Mouse (Mus musculus): ENCODE data around the gene Tbk1.

Gene Tbk1

GRCm38 (mm10) chr10:121534995-121535394 lies 51.6 kb downstream of the Tbk1 start:
- no peak for DNase-seq

- DNase-seq = peak; percentile 73 to 77
These were observed 53.3 kb downstream of the Tbk1 start for GRCm38 (mm10) chr10:121533137-121533872.

GRCm38 (mm10) chr10:121531541-121531940 lies 55.0 kb downstream of the Tbk1 start:
- no peak for DNase-seq

GRCm38 (mm10) chr10:121530365-121531003 lies 56.1 kb downstream of the Tbk1 start:
- no peak for DNase-seq

GRCm38 (mm10) chr10:121529261-121529660 lies 57.3 kb downstream of the Tbk1 start:
- no peak for DNase-seq

GRCm38 (mm10) chr10:121528470-121528869 lies 58.1 kb downstream of the Tbk1 start:
- no peak for DNase-seq

GRCm38 (mm10) chr10:121527114-121527513 lies 59.5 kb downstream of the Tbk1 start:
- DNase-seq = no peak

- no peak for DNase-seq
These were observed 65.5 kb downstream of the Tbk1 start for GRCm38 (mm10) chr10:121520923-121521585.

- no peak for DNase-seq
These were observed 66.9 kb downstream of the Tbk1 start for GRCm38 (mm10) chr10:121519710-121520109.

- DNase-seq = peak; percentile 94 to 97
These were observed 70.5 kb downstream of the Tbk1 start for GRCm38 (mm10) chr10:121516008-121516600.

GRCm38 (mm10) chr10:121509751-121510643 lies 76.6 kb downstream of the Tbk1 start:
- DNase-seq = peak; percentile 75

GRCm38 (mm10) chr10:121507755-121508544 lies 78.6 kb downstream of the Tbk1 start:
- no peak for DNase-seq

- DNase-seq = peak; percentile 69 to 83
These were observed 79.6 kb downstream of the Tbk1 start for GRCm38 (mm10) chr10:121506731-121507583.

GRCm38 (mm10) chr10:121505929-121506328 lies 80.7 kb downstream of the Tbk1 start:
- DNase-seq = no peak

GRCm38 (mm10) chr10:121504973-121505911 lies 81.3 kb downstream of the Tbk1 start:
- DNase-seq = peak; percentile 93 to 94

- no peak for DNase-seq
These were observed 85.4 kb downstream of the Tbk1 start for GRCm38 (mm10) chr10:121501160-121501559.

GRCm38 (mm10) chr10:121500034-121500433 lies 86.6 kb downstream of the Tbk1 start:
- DNase-seq = no peak

- DNase-seq = no peak
These were observed 87.5 kb downstream of the Tbk1 start for GRCm38 (mm10) chr10:121499063-121499462.

- DNase-seq = no peak
These were observed 88.1 kb downstream of the Tbk1 start for GRCm38 (mm10) chr10:121498481-121498904.
